Mouse (Mus musculus) kidney, adult 8-10 months (tissue): ENCODE data around the gene Pik3ap1.

Experiments
- DNase-seq, 2 experiments: peaks; one replicate each; pipeline ENCODE4 v3.0.0; 2022

Gene Pik3ap1

GRCm38 (mm10) chr19:41275588-41275987 is 109.3 kb downstream of the Pik3ap1 start:
- DNase-seq = no peak

GRCm38 (mm10) chr19:41270906-41271305 is 114.0 kb downstream of the Pik3ap1 start:
- no peak for DNase-seq

- DNase-seq = peak in 1 of 2 experiments; percentile 11
Observed at GRCm38 (mm10) chr19:41270151-41270727, 114.7 kb downstream of the Pik3ap1 start.

- no peak for DNase-seq
Observed at GRCm38 (mm10) chr19:41266251-41266901, 118.5 kb downstream of the Pik3ap1 start.

GRCm38 (mm10) chr19:41264331-41264799 is 120.5 kb downstream of the Pik3ap1 start:
- DNase-seq = peak in 1 of 2 experiments; percentile 14

GRCm38 (mm10) chr19:41263630-41264295 is 121.1 kb downstream of the Pik3ap1 start, which contains the start of gene Tm9sf3:
Gene Tm9sf3 (minus strand): TSS chr19:41263997.
- DNase-seq = peak; percentile 81 to 83

GRCm38 (mm10) chr19:41262712-41263629 is 121.9 kb downstream of the Pik3ap1 start:
- DNase-seq = peak; percentile 57 to 65

GRCm38 (mm10) chr19:41260736-41261135 is 124.2 kb downstream of the Pik3ap1 start:
- peak; percentile 54 to 66 for DNase-seq

- DNase-seq = no peak
Observed at GRCm38 (mm10) chr19:41259256-41259655, 125.6 kb downstream of the Pik3ap1 start.

GRCm38 (mm10) chr19:41258707-41259106 is 126.2 kb downstream of the Pik3ap1 start:
- peak in 1 of 2 experiments; percentile 59 for DNase-seq

GRCm38 (mm10) chr19:41254584-41254983 is 130.3 kb downstream of the Pik3ap1 start:
- DNase-seq = no peak

- DNase-seq = peak; percentile 18 to 25
Observed at GRCm38 (mm10) chr19:41248968-41249367, 135.9 kb downstream of the Pik3ap1 start.

- DNase-seq = no peak
Observed at GRCm38 (mm10) chr19:41248271-41248670, 136.6 kb downstream of the Pik3ap1 start.

GRCm38 (mm10) chr19:41246271-41246670 is 138.6 kb downstream of the Pik3ap1 start:
- no peak for DNase-seq

GRCm38 (mm10) chr19:41244581-41244980 is 140.3 kb downstream of the Pik3ap1 start:
- DNase-seq = peak; percentile 23 to 58

GRCm38 (mm10) chr19:41241997-41242396 is 142.9 kb downstream of the Pik3ap1 start:
- DNase-seq = no peak

- no peak for DNase-seq
Observed at GRCm38 (mm10) chr19:41233698-41234097, 151.2 kb downstream of the Pik3ap1 start.
